Mouse (Mus musculus): ENCODE measurements around the gene Cdkn1a. TPM values are rescaled to one million over a fixed set of nuclear protein-coding genes. Genes with fewer than 3 reads are reported as not detected.
A peak's percentile ranks its signal among the peaks of the same experiment; 100 is the strongest.

The Cdkn1a gene
- polyA plus RNA-seq, 1 experiment = 10.5 TPM

DNA sequence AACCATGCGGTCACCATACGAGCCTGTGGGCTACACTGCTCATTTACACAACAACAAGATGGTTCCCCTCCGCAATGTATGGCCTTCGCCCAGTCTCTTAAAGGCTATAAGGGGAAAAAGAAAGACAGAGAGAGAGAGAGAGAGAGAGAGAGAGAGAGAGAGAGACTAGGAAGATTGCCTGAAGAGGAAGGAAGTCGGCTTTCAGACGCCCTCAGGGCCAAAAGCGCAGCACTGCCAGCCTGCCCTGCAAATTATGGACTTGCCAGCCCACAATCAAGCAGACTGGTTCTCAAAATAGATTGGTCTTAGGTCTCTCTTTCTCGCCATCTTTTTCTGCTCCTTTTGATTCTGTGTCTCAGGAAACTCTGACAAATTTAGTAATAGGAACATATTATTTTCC lies 14.5 kb upstream of the Cdkn1a start:
- H3K27me3 ChIP-seq (ENCODE audit: control insufficient read depth, insufficient read depth, low read length) = no peaks in the 10 kb centered on the region
- no peak overlapping the region for H3K4me3 ChIP-seq (ENCODE audit: control insufficient read depth, low read depth, low read length)
- H3K27ac ChIP-seq (ENCODE audit: control insufficient read depth, insufficient read depth, low read depth, low read length) = no peak overlapping the region
- H3K4me1 ChIP-seq (ENCODE audit: control insufficient read depth, insufficient read depth, low read length) = peaks cover 21% of the 10 kb centered on the region
- no peaks in the 10 kb centered on the region for H3K36me3 ChIP-seq (ENCODE audit: control insufficient read depth, insufficient read depth, low read length)
- TF ChIP-seq POLR2A (IDR thresholded peaks at IDR 0.05; ENCODE audit: control insufficient read depth, low read depth, low read length) (no peak), CTCF (IDR thresholded peaks at IDR 0.05; ENCODE audit: control insufficient read depth, insufficient read depth, insufficient replicate concordance, low read depth, low read length) (no peak)

DNA sequence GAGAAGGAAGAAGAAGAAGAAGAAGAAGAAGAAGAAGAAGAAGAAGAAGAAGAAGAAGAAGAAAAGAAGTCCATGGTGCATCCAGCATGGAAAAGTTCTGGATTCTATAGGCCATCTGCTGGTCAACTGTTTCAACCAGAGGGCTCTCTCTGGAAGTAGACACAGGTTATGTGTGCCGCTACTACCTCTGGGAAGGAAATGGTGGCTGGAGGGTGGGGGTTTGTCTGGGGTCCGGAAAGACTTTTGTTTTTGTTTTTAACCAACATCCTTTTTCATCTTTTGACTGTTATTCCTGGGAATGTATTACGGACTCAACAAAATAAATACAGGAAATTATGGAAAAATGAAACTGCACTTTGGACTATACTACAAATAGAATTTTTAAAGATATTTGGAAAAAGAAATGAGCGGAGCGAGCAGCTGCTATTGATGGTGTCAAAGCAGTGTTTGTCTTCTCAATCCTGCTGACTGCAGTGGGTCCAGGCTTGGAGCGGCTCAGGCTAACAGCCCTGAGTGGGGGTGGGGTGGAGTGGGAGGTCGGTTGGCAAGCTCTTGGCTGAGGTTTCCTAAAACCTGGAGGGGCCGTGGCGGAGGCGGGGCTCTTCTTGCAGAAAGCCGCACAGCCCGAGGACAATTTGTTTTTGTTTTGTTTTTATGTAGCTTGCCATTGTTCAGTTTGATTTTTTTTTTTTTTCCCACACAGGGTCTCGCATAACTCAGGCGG lies 12.8 kb upstream of the Cdkn1a start:
- no peak for TF ChIP-seq CTCF (IDR thresholded peaks at IDR 0.05; ENCODE audit: control insufficient read depth, insufficient read depth, insufficient replicate concordance, low read depth, low read length)
- TF ChIP-seq POLR2A (IDR thresholded peaks at IDR 0.05; ENCODE audit: control insufficient read depth, low read depth, low read length) = peak; percentile 27; the same call in 1 of the 2 replicates
- Histone ChIP-seq H3K27ac (ENCODE audit: control insufficient read depth, insufficient read depth, low read depth, low read length) (peak overlapping the region; percentile 70; the same call in 1 of the 2 replicates), H3K27me3 (ENCODE audit: control insufficient read depth, insufficient read depth, low read length) (no peaks in the 10 kb centered on the region)

DNA sequence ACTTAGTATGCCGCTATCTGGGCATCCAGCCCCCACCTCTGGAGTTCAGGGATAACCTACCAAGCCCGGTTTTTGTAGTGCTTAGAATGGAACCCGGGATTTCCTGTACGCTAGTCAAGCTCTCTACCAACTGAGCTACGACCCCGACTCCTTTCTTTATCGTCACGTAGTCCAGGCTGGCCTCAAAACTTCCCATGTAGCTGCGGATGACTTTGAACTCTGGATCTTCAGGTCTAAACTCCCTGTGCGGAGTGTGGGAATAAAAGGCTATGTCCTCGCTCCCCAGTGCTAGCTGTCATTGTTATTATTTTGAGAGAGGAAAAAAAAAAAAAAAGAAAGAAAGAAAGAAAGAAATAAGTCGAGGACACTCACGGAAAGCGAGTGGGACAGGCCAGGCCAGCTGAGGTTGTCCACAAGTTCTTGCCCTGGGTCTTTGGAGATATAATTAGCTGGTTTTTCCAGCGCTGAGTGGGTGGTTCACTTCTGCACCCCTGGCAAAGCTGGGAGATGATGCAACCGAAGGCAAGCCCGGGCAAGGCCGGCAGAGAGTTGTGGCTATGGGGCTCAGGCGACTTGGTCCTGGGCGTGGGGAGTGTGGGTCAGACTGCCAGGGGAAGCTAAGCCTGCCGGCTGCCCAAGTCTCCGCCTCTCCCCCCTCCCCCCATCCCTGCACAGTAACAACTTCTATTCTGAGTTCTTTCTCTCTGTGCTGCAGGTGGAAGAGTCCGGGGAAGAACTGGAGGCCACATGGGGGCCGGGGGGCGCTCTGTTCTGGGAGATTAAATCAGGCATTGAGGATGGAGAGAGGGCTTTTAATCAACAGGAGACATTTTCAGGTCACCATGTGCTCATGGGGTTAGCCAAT lies 12.0 kb upstream of the Cdkn1a start:
- Histone ChIP-seq H3K36me3 (ENCODE audit: control insufficient read depth, insufficient read depth, low read length) (no peaks in the 10 kb centered on the region), H3K27me3 (ENCODE audit: control insufficient read depth, insufficient read depth, low read length) (no peaks in the 10 kb centered on the region), H3K4me1 (ENCODE audit: control insufficient read depth, insufficient read depth, low read length) (peaks cover 23% of the 10 kb centered on the region), H3K27ac (ENCODE audit: control insufficient read depth, insufficient read depth, low read depth, low read length) (peak overlapping the region; percentile 70), H3K4me3 (ENCODE audit: control insufficient read depth, low read depth, low read length) (peak overlapping the region; percentile 62)
- TF ChIP-seq CTCF (IDR thresholded peaks at IDR 0.05; ENCODE audit: control insufficient read depth, insufficient read depth, insufficient replicate concordance, low read depth, low read length) = no peak
- 0 out of 2 replicates have a peak, but pooled peaks have one; percentile 44 for TF ChIP-seq POLR2A (IDR thresholded peaks at IDR 0.05; ENCODE audit: control insufficient read depth, low read depth, low read length)

More for the DNA sequence above, 12.8 kb upstream of the Cdkn1a start:
- peak overlapping the region; percentile 62 for H3K4me3 ChIP-seq (ENCODE audit: control insufficient read depth, low read depth, low read length)
- H3K4me1 ChIP-seq (ENCODE audit: control insufficient read depth, insufficient read depth, low read length) = peaks cover 25% of the 10 kb centered on the region
- no peaks in the 10 kb centered on the region for H3K36me3 ChIP-seq (ENCODE audit: control insufficient read depth, insufficient read depth, low read length)

DNA sequence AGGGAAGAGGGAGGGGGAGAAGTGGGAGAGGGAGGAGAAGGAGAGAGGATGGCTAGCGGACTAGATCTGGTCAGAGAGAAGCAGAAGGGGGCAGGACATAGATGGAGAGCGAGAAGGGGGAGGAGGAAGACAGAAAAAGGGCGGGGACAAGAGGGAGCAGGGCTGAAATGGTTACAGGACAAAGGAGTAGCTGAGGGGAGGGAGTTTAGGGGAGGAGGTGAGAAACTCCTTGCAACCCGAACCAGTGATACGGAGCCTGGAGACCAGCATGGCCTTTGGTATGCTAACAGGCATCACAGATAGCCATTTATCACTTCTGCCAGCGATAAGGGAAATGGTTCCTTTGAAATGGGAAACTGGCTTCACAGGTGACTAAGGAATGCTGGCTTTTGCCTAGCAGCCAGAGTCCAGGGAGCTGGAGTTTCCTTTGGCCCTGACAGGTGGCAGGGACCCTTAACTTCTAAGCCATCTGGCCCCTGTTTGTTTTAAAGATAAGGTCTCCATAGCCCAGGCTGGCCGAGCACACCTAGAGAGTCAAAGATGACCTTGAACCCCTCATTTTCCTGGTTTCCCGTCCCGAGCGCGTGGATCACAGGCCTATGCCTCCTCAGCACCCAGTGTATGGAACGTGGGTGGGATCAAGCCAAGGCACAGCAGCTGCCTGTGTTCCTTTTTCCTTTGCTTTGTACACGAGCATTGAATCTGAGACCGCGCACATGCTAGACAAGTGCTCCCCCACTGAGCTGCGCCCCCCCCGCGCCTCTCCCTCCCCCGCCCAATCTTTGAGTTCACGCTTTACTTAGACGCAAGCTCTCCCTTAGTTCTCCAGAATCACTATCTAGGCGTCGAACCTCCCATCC lies 9.8 kb upstream of the Cdkn1a start:
- Histone ChIP-seq H3K27ac (ENCODE audit: control insufficient read depth, insufficient read depth, low read depth, low read length) (no peak overlapping the region), H3K4me1 (ENCODE audit: control insufficient read depth, insufficient read depth, low read length) (peaks cover 23% of the 10 kb centered on the region), H3K4me3 (ENCODE audit: control insufficient read depth, low read depth, low read length) (peak overlapping the region; percentile 0; the same call in 1 of the 2 replicates), H3K36me3 (ENCODE audit: control insufficient read depth, insufficient read depth, low read length) (no peaks in the 10 kb centered on the region), H3K27me3 (ENCODE audit: control insufficient read depth, insufficient read depth, low read length) (no peaks in the 10 kb centered on the region)
- TF ChIP-seq CTCF (IDR thresholded peaks at IDR 0.05; ENCODE audit: control insufficient read depth, insufficient read depth, insufficient replicate concordance, low read depth, low read length) = no peak
- no peak for TF ChIP-seq POLR2A (IDR thresholded peaks at IDR 0.05; ENCODE audit: control insufficient read depth, low read depth, low read length)

DNA sequence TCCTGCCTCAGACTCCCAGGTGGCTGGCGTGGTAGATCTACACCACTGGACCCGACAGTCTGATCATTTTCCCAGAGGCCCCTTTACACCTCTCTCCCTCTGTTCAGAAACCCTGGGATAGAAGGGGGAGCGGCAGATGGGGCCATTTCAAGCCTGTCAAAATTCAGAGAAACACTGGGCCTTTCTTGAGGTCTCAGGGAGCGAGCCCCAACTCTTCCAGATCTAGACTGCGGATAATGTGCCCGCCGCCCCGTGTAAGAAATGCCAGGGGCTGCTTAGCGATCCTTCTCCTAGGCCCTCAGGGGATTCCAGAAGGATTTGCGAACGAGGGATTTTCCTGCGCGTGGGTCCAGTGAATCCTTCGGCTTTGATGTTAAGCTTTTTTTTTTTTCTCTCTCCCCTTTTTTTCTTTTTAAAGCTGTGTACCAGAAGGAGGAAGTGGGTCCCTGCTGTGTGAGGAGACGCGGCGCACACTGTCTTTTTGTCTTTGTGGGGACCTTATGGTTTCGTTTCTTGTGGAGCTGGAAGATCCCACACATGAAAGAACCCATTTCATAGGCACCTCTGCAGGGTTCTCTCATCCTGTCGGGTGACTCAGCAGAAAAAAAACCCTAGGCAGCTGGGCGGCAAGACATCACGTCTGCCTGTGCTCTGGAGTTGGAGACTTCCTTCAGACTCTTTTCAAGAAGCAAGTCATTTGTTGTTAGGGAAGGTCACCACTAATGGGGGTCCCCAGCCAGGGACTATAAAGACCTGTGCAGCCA lies 9.0 kb upstream of the Cdkn1a start:
- H3K4me3 ChIP-seq (ENCODE audit: control insufficient read depth, low read depth, low read length) = no peak overlapping the region; the same call in 1 of the 2 replicates
- peaks cover 23% of the 10 kb centered on the region for H3K4me1 ChIP-seq (ENCODE audit: control insufficient read depth, insufficient read depth, low read length)
- H3K27me3 ChIP-seq (ENCODE audit: control insufficient read depth, insufficient read depth, low read length) = no peaks in the 10 kb centered on the region
- no peaks in the 10 kb centered on the region for H3K36me3 ChIP-seq (ENCODE audit: control insufficient read depth, insufficient read depth, low read length)
- TF ChIP-seq POLR2A (IDR thresholded peaks at IDR 0.05; ENCODE audit: control insufficient read depth, low read depth, low read length) (no peak), CTCF (IDR thresholded peaks at IDR 0.05; ENCODE audit: control insufficient read depth, insufficient read depth, insufficient replicate concordance, low read depth, low read length) (no peak)
- H3K27ac ChIP-seq (ENCODE audit: control insufficient read depth, insufficient read depth, low read depth, low read length) = no peak overlapping the region

DNA sequence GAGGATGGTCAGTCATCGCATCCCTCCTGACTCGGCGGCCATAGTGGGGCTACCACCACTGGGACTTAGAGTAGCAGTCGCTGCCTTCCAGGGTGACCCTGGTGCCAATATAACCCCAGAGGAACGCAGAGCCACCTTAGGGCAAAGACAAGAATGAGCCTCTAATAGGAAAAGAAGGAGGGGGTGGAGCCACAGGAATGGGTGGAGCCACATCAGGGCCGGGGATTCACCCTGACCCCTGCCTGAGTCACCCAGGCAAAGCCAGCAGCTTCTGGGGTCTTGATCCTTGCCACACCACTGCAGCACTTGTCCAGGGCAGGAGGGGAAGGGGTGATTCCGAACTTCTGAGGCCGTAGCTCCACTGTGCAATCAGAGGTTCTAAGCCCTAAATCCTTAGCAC lies 7.2 kb upstream of the Cdkn1a start:
- Histone ChIP-seq H3K27ac (ENCODE audit: control insufficient read depth, insufficient read depth, low read depth, low read length) (no peak overlapping the region), H3K27me3 (ENCODE audit: control insufficient read depth, insufficient read depth, low read length) (no peaks in the 10 kb centered on the region), H3K4me1 (ENCODE audit: control insufficient read depth, insufficient read depth, low read length) (peaks cover 17% of the 10 kb centered on the region), H3K4me3 (ENCODE audit: control insufficient read depth, low read depth, low read length) (no peak overlapping the region), H3K36me3 (ENCODE audit: control insufficient read depth, insufficient read depth, low read length) (no peaks in the 10 kb centered on the region)
- no peak for TF ChIP-seq POLR2A (IDR thresholded peaks at IDR 0.05; ENCODE audit: control insufficient read depth, low read depth, low read length)
- no peak for TF ChIP-seq CTCF (IDR thresholded peaks at IDR 0.05; ENCODE audit: control insufficient read depth, insufficient read depth, insufficient replicate concordance, low read depth, low read length)

All from testis, adult 2 months (tissue).